Mouse (Mus musculus) gastrocnemius, postnatal 10 days (tissue): ENCODE measurements around the gene Llgl2. TPM values are rescaled to one million over a fixed set of nuclear protein-coding genes. Genes with fewer than 3 reads are reported as not detected.

Experiments
- DNase-seq: peaks from one replicate; pipeline ENCODE4 v3.0.0; 2021; ENCODE audit warnings: mixed read lengths
- long read RNA-seq, 2 experiments: library from polyadenylated mRNA; stranded (forward); transcript quantifications; one replicate each; pipeline ENCODE4 v2.0.0; 2021
- total RNA-seq, 2 experiments: library from RNA; stranded (reverse); gene quantifications; 2 replicates each; pipeline ENCODE4 v1.2.3; 2021

Gene Llgl2
- 10 to 100 TPM; 16.5 to 17.4 TPM for total RNA-seq
- long read RNA-seq, experiment 1, transcript Llgl2-201 (26 exons, 3,551 nt), result major isoform, 9 of 22 reads
- long read RNA-seq, experiment 1, partial matches to known transcripts, result 6 of 22 reads
- long read RNA-seq, experiment 1, other reads (novel, unspliced or antisense), result 7 of 22 reads
- long read RNA-seq, experiment 2, transcript Llgl2-201 (26 exons, 3,551 nt), result major isoform, 5 of 21 reads
- long read RNA-seq, experiment 2, partial matches to known transcripts, result 4 of 21 reads
- long read RNA-seq, experiment 2, other reads (novel, unspliced or antisense), result 12 of 21 reads

GRCm38 (mm10) chr11:115823774-115824740 is at the start of gene Llgl2:
TSS of gene Llgl2 (plus strand) at chr11:115824049.
- DNase-seq, result peak; percentile 83

- DNase-seq, result no peak
These were observed 49.2 kb upstream of the Llgl2 start for GRCm38 (mm10) chr11:115774653-115775052.

GRCm38 (mm10) chr11:115775821-115776665 is 47.8 kb upstream of the Llgl2 start:
- peak; percentile 49 for DNase-seq

GRCm38 (mm10) chr11:115776954-115777353 is 46.9 kb upstream of the Llgl2 start:
- DNase-seq, result no peak

- DNase-seq, result peak; percentile 6
These were observed 46.1 kb upstream of the Llgl2 start for GRCm38 (mm10) chr11:115777487-115778335.

GRCm38 (mm10) chr11:115779038-115779571 is 44.7 kb upstream of the Llgl2 start:
- DNase-seq, result peak; percentile 78

- peak; percentile 18 for DNase-seq
These were observed 43.4 kb upstream of the Llgl2 start for GRCm38 (mm10) chr11:115780141-115781070.

- peak; percentile 7 for DNase-seq
These were observed 37.4 kb upstream of the Llgl2 start for GRCm38 (mm10) chr11:115786473-115786872.

- DNase-seq, result no peak
These were observed 34.1 kb upstream of the Llgl2 start for GRCm38 (mm10) chr11:115789787-115790186.

GRCm38 (mm10) chr11:115791919-115792318 is 31.9 kb upstream of the Llgl2 start:
- DNase-seq, result peak; percentile 5

- no peak for DNase-seq
These were observed 31.5 kb upstream of the Llgl2 start for GRCm38 (mm10) chr11:115792353-115792752.

GRCm38 (mm10) chr11:115796898-115797297 is 27.0 kb upstream of the Llgl2 start:
- no peak for DNase-seq

- DNase-seq, result no peak
These were observed 26.2 kb upstream of the Llgl2 start for GRCm38 (mm10) chr11:115797665-115798064.

GRCm38 (mm10) chr11:115800981-115801380 is 22.9 kb upstream of the Llgl2 start:
- DNase-seq, result no peak

GRCm38 (mm10) chr11:115803072-115803709 is 20.7 kb upstream of the Llgl2 start:
- no peak for DNase-seq

GRCm38 (mm10) chr11:115805005-115805404 is 18.8 kb upstream of the Llgl2 start:
- DNase-seq, result no peak

- DNase-seq, result no peak
These were observed 17.7 kb upstream of the Llgl2 start for GRCm38 (mm10) chr11:115806154-115806553.

GRCm38 (mm10) chr11:115807306-115807705 is 16.5 kb upstream of the Llgl2 start:
- DNase-seq, result no peak

- DNase-seq, result no peak
These were observed 15.9 kb upstream of the Llgl2 start for GRCm38 (mm10) chr11:115807971-115808370.
